Mouse (Mus musculus) activated CD4-positive, CD25-positive, alpha-beta regulatory T cell, adult 4 months (primary cell): ENCODE measurements around the gene Ccdc12. TPM values are rescaled to one million over a fixed set of nuclear protein-coding genes. Genes with fewer than 3 reads are reported as not detected.
A peak's percentile ranks its signal among the peaks of the same experiment; 100 is the strongest.

Experiments used
- ATAC-seq: one replicate; pipeline ENCODE4 v1.8.0; 2017
- polyA plus RNA-seq, 2 experiments: library from polyadenylated mRNA; unstranded; fragments of 100-300 nt; shearing (Covaris generic); gene quantifications; one replicate each; pipeline ENCODE4 v1.2.1; 2017

Ccdc12 gene
- polyA plus RNA-seq, 2 experiments from 2014 or later: 224 to 285 TPM

DNA sequence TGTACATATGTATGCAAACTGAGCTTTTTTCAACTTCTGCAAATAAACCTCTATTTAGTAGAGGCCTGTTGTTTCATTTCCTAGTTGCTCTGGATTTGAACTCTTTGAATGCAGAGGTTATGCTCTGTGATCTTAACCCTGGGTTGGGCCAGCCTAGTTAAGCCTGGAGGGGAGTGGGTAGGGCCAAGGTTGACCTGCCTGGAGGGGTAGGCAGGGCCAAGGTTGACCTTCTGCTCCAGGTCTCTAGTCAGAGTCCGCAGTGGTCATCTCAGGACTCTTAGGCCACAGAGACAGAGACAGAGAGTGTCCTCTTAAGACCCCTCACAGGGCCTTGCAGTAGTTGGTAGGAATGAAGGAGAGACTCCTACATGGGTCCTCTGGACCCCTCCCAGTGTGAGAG lies 55.2 kb downstream of the Ccdc12 start:
- no peak for ATAC-seq

DNA sequence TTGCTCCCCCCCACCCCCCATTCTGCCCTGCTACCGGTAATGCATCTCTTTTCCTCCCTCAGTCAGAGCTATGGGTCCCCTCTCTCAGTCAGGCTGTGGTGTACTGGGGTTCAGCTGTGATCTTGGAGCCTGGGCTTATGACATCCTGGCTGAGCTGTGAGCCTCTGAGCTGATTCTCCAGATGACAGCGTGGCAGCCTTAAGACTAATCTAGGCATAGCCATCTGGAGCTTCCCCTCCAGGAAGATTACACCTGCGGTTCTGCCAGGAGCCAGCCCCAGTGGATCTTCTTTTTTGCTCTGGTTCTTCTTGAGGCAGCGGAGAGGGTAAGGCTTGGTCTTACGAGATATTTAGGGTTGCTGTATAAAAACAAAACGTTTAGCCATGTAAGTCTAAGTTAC lies 55.7 kb downstream of the Ccdc12 start:
- no peak for ATAC-seq

DNA sequence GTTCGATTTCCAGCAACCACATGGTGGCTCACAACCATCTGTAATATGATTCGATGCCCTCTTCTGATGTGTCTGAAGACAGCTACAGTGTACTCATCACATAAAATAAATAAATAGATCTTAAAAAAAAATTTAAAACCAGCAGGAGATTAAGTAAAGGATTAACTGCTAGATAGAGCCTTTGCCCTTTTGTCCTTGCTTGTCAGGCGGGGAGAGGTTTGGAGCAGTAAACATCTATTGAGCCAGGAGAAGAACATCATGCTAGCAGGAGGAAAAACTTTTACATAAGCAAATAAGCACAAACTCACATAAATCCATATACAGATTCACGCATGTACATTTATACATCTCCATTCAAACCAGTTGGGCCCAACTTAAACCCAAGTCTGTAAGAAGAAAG lies 56.2 kb downstream of the Ccdc12 start:
- ATAC-seq: no peak

DNA sequence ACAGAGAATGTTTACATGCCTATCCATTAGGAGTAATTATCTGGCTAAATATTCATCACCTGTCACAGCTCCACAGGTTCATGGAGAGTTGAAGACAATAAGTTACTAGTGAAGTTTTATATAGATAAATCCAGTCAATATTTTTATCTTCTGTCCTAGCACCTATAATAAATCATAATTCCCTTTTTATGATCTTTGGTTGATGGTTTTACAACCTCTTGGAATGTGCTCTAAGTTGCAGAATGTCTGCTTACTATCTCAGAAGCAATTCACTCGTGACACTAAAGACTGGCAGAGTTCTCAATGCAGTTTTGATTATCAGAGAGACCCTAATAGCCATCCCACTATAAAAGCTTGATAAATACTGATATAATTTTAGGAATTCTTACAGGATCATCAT lies 57.1 kb downstream of the Ccdc12 start:
- no peak for ATAC-seq

DNA sequence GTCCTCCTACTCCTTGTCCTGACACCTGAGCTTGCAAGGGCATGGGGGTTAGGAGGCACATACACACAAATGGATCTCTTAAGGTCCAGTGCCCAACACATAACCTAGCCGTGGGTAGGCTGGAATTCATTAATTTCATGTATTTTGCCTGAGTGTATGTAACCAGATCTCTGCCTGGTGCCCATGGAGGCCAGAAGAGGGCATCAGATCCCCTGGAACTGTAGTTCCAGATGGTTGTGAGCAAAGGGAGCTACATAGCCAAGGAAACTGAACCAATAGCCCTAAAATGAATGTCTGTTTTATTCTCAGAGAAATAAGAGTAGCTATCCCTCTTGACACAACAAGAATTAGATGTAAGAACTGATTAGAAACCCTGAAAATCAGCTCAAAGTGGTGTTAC lies 59.1 kb downstream of the Ccdc12 start:
- ATAC-seq: no peak

DNA sequence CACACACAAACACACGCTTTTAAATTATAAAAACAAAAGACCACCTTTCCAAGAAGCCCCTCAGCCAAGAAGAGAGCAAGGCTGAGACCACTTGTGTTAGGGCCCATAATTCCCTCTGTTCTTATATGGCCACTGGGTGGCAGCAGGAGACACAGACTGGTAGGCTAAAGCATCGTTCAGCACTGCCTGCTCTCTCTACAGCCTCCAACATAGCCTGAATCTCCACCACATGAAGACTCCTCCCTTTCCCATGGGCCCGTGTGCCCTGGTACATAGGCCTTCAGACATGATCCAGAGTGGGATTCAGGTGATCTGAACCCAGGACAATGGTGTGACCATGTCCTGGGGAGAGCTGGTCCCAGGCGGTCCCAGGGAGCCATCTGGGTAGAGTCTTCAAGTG lies 60.5 kb downstream of the Ccdc12 start:
- ATAC-seq: peak; percentile 49

DNA sequence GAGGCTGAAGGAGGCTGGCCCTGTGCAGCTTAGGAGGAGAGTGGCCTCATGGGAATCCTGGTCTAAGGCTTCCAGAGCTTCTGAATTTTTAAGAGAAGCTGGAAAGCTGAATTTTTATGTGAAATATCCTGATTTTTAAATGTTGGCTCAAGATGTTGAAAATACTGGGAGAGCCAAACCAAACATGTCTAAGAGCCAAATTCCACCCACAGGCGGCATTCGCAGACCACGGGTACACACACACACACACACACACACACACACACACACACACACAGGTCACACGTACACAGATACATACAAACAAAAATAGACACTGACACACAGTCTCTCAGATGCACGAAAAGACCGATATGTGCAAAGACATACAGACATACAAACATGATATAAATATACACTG lies 61.8 kb downstream of the Ccdc12 start:
- ATAC-seq: no peak

DNA sequence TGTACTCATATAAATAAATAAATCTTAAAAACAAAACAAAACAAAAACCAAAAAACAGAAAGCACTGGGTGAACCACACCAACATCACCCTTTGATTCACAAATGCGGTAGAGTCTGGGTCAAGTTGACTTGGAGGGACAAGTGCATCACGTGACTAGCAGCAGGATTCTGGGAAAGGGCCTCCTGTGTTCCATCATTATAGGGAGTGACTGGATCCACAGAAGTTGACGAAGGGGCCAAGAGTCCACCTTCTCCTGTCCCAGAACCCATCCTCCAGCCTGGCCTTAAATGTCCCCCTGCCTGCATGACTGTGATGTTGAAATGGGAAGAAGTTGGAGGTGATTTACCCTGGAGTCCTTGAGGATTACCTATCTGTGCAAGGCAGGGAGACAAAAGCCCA lies 62.5 kb downstream of the Ccdc12 start:
- ATAC-seq: no peak

DNA sequence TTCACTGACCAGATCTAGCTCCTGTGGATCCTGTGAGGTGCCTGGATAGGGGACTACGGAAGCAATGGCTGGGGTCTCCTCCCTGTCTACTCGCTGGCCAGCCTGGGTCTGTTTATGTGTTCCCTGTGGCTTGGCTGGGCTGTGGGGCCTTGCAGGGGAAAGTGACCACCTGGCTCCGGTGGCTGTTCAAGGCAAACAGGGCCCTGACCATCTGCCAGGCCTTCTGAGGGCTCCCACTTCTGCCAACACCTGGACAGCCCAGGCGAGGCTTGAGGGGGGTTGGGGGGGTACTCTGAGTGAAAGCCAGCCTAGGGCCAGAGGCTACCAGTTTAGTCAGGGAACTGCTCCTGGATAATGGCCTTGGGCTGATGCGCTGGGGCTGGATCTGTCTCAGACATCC lies 63.7 kb downstream of the Ccdc12 start:
- ATAC-seq: no peak

DNA sequence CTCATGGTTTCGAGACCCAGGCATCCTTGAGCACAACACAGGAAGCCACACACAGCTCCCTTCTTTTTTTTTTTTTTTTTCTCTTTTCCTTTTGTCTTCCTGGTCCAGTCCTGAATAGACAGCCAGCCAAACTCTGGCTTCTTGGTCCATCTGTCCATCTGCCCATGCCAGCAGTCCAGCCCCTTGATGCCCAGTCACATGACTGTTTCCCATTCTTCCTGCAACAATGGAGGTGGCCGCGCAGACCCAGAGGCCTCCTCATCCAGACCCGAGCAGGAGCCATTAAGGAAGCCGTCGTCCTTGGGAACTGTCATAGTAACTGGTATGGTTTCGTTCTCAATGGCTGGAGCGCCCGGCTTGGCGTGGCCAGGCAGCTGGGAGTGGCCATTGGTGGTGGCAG lies 65.8 kb downstream of the Ccdc12 start:
- ATAC-seq: no peak

DNA sequence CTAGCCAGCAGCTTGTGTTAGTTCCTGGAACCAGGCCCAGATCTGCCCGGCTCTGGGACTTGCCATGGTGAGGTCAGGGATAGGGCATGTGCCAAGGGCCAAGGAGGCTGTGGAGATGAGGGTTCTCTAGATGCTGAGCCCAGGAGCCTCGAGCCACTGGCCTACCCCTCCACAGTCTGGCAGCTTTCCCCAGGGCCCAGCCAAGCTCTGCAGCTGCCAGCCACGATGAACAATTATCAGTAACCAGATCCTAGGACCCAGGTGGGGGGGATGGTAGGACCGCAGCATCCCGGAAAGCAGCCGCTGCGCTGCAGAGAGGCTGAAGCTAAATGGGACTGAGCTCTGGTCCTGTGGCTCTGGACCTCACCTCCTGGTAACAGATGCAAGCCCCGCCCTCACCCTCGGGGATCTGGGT lies 69.4 kb downstream of the Ccdc12 start:
- no peak for ATAC-seq

DNA sequence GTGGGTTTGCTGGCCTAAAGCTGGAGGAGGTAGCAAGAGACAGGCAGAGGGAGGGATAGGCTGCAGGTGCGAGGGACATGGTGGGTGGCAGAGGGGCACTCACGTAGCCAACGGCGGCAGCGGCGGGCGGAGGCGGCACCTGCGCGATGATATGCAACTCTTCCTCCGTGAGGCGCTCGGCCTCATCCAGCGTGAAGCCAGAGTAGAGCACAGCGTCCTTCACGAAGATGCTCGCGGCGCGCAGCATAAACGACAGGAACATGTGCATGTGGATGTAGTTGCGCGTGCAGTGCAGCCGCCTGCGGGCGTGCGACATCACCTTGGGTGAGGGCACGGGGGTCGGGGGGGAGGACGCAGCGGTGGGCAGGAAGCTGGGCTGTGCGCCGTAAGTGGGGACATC lies 70.6 kb downstream of the Ccdc12 start:
- no peak for ATAC-seq

DNA sequence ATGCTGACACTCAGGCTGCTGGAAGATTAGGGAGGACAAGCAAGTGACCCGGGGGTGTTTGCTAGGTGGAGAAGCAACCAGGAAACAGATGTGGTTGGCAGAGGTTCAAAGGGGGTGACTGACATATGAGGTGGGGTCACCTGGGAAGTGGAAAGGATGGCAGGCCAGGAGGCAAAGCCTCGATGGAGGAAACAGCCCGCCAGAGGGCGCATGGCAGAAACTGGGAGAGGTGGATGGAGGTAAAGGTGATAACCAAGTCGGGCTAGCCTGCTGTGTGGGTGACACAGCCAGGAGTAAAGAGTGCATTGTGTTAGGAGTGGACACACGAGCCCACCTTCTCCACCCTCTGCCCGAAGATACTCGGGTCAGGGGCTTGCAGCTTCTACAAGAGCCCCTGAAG lies 73.5 kb downstream of the Ccdc12 start:
- no peak for ATAC-seq

DNA sequence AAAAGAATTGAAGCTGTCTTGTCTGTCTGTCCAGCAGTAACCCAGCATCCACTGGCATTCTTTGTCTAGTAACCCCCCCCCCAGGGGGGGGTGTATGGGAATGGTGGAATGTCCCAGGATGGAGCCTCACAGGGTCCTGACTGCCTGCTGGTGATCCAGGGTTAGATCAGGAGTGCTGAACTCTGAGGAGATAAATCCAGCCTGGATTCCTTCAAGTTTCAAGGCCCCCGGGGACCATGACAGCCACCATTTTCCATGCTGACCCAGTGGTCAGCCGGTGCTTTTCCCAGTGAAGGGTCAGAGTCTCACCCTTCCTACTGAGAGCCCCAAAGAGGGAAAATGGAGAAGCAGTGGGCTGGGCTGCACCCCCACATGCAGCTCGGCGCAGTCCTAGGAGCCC lies 75.6 kb downstream of the Ccdc12 start:
- no peak for ATAC-seq

DNA sequence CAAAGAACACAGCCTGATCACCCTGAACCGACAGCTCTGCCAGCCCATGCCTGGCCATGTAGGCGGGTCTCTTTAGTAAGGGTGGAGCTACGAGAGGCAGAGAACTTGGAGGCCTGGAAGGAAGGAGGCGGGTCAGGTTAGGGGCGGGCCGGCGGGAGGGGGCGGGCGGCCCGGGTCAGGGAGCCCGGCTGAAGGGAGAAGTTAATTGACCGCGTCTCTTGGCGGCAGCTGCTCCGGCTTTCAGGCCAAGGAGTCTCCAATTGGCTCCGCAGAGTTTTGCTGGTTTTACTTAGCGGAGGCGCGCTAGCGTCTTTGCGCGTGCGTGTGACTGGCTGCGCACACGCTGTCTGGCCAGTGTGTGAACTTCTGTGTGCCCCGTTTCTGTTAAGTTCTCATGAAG lies 76.3 kb downstream of the Ccdc12 start:
- peak; percentile 83 for ATAC-seq

DNA sequence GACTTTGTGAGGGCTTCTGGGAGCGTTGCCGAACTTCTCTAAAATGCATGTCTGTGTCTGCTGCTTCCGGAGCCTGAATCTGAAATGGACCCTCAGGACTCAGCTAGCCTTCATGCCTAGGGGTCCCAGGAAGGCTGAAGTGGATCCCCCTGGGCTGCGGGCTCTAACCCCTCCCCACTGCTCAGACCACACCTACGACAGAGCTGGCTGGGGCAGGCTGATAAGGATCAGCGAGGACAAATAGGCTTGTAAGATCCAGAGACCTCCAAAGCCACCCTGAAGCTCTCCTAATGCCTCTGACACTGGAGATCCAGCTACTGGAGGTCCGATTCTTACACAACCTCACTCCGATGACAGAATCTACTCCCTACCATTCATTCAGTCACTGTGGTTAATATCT lies 76.8 kb downstream of the Ccdc12 start:
- ATAC-seq: no peak

DNA sequence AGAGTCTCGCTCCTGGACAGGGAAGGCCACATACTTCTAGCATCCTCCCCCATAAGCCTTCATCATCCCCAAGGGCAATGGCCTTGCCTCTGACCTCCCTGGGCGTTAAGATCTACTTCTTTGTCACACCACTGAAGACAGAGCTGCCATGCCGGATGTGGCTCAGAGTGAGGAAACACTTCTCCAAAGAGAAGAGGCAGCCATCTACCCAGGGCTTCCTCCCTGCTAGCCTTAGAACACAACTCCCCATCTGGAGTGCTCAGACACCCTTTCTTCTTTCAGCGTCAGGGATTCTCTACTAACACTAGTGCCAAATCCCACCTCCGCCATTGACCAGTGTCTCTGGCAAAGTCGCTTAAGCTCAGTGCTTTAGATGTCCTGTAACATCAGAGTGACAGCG lies 77.9 kb downstream of the Ccdc12 start:
- no peak for ATAC-seq

DNA sequence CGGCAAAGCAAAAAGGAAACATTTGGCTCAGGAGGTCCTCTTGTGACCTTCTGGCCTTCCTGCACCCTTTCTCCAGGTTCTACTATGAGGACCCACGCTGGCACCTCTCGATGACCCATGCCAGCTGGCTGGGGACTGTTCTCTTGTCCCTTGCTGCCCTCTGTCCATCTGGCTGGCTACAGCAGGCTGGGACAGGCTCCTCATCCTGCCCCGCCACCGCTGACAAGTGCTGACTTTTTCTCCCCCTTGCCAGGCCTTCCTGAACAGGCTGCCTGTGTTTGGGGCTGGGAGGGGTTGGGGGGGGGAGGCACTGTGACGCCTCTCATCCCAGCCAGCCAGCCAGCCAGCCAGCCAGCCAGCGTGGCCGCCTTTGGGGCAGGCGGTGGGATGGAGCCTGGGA lies 80.1 kb downstream of the Ccdc12 start:
- no peak for ATAC-seq

DNA sequence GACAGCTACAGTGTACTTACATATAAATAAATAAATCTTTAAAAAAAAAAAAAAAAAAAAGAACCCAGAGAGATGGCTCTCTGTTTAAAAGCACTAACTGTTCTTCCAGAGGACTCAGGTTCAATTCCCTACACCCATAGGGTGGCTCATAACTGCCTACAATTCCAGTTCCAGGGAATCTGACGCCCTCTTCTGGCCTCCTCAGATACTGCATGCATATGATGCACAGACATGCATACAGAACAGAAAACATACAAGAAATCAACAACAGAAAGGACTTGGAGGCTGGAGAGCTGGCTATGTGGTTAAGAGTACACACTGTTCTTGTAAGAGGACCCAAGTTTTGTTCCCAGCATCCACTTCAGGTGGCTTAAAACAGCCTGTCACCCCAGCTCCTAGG lies 81.8 kb downstream of the Ccdc12 start:
- ATAC-seq: no peak

DNA sequence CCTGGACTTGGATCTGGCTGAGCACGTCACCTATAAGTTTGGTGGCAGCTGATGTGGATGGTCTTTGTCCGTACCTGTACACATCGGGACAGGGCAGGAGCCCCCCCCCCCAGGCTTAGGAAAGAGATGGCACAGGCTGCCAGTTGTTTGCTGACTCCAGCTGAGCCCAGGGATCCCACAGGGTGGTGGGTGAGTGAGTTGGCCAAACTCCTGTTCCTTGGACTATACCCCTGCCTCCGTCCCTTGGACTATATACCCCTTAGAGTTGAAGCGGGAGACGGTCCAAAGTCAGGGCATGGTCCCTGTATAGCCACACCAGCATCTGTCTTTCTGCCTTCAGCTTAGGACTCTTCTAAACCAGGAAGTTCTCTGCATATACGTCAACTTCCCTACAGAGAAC lies 83.7 kb downstream of the Ccdc12 start:
- no peak for ATAC-seq

DNA sequence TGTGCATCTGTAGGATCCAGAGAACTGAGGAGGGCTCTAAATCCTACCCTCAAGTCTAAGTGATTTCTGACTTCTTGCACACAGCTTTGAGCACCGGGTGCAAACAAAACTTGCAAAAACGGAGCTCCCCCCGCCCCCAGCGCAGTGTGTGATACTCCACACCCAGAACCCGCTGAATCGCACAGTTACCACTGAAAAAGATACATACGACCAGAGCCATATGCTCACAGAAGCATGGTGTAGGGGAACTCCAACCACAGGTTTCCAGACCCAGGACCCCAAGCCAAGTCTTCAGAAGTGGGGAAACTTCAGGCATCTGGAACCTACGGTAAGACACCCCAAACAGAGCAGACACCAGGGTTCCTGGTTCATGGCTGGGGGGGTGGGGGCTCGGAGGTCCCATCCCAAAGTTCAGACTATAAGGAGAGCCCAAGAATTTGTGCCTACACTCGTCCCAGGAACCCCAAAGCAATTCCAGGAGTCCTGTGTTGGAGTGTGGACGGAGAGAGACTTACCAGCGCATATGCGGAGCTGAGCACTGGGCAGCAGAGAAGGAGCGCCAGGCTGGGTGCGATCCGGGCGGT lies 85.5 kb downstream of the Ccdc12 start, which contains the start of gene Myl3:
Myl3 (plus strand) TSS at position 151 of the 584 bp plus-strand sequence.
- no peak for ATAC-seq

DNA sequence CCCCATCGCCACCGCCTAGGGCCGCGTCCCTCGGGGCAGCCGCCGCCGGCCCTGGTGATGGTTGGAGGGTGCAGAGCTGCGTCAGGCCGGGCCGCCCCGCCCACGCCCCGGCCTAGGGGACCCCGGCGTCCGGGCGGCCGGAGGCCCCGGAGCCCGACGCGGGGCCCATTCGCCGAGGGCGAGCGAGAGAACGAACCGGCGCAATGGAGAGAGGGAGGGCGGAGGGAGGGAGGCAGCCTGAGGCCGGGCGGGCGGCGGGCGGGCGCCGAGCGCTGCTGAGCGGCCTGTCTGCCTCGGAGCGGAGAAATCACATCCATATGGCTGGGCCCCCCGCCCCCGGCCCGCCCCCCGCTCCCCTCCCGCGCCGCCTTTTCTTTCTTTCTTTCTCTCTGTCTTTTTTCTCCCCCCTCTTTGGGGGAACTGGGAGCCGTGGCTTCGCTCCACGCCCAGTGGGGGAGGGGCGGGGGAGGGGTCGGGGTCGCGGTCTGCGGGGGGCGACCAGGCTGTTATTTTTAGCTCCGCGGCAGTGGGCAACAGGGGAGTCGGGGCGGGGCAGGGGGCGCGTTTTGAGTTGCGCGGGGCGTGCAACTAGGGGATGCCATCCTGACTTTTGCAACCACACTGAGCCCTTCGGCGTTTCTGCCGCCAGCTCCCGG lies 86.1 kb downstream of the Ccdc12 start:
- ATAC-seq: no peak

DNA sequence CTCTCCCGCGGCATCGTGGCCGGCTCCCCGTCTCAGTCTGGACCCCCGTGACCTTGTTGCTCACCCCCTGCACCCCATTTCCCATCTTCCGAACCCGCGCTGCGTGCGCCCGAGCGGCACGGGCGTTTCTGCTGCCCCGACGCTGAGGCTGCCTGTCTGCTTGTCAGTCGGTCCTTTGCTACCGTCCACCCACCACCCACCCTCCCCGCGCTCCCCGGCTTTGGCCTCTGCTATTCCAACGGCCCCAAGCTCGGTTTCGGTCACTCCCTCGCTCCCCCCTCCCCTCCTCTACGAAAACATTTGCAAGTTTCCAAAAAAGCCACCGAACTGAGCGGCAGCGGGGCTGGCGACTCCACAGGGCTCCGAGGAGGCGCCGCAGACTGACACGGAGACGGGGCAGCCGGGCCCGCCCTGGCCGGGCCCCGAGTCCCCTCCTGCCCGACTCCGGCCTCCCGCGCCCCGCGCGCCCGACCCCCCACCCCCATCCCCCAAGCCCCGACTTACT lies 86.7 kb downstream of the Ccdc12 start:
- ATAC-seq: no peak

DNA sequence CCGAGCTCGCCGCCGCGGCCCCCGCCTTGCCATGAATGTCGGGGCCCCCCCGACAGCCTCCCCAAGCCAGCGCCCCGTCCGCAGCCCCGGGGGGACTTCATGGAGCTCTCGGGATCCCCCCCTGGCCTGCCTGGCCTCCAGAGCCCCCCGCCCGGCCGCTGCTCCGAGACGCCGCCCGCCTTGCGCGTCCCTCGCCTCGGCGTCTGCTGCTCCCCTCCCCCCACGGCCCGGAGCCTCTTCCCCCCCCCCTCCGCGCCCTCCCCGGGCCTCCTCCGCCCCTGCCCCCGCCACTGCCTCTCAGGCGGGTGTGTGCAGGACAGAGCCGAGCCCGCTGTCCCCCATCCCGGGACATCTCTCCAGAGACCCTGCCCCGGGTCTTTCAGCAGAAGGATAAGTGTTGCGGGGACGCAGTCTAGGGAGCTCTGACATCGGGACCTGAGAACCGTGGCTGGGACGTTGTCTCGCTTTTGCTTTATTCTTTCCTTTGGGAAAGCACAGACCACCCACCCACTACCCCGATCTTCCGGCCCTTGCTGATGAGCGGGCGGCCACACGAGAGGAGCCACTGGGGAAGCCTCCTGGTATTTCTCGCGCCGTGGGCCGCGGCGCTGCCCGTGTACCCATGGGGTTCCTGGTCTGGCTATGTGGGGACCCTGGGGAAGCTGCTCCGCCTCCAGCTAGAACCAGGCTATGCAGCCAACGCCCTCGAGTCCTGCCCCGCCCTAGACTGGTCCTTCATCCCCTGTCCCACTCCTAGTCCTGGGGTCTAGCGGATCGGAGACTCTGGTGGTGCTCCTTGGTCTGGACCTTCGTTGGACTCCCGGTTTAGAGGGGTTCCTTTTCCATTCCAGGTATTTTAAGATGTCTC lies 87.4 kb downstream of the Ccdc12 start:
- ATAC-seq: no peak
